Mouse (Mus musculus) kidney, postnatal 25 days (tissue): ENCODE data around the gene Trpv3.
"Not testable (repeated sequence)": the region's sequence is repeated elsewhere in the genome, so short reads cannot be mapped to it uniquely, and the experiment has no call there.

Experiments used
- DNase-seq, 2 experiments: peaks; one replicate each; pipeline ENCODE4 v3.0.0; 2021; ENCODE audit warnings: mixed read lengths in 2 of 2

Gene Trpv3

GRCm38 (mm10) chr11:73289621-73290020, 22.4 kb downstream of the Trpv3 start:
- no peak for DNase-seq

GRCm38 (mm10) chr11:73303123-73303522, 35.9 kb downstream of the Trpv3 start:
- DNase-seq = no peak

- DNase-seq = no peak
Observed at GRCm38 (mm10) chr11:73315961-73316360, 48.8 kb downstream of the Trpv3 start.

- DNase-seq = not testable (repeated sequence)
Observed at GRCm38 (mm10) chr11:73318581-73318980, 51.4 kb downstream of the Trpv3 start.

- not testable (repeated sequence) for DNase-seq
Observed at GRCm38 (mm10) chr11:73321064-73321463, 53.9 kb downstream of the Trpv3 start.

GRCm38 (mm10) chr11:73323906-73324830, 57.0 kb downstream of the Trpv3 start:
- peak in 1 of 2 experiments; percentile 29 for DNase-seq

GRCm38 (mm10) chr11:73326485-73326886, 59.3 kb downstream of the Trpv3 start:
- peak; percentile 74 to 89 for DNase-seq

- no peak for DNase-seq
Observed at GRCm38 (mm10) chr11:73327361-73327760, 60.2 kb downstream of the Trpv3 start.

- no peak for DNase-seq
Observed at GRCm38 (mm10) chr11:73329442-73329841, 62.3 kb downstream of the Trpv3 start, which contains the start of the genes Aspa, Gm49340 and Spata22. Gene Aspa (minus strand): TSS chr11:73329596. Gene Gm49340 (plus strand): TSS chr11:73329741. Gene Spata22 (plus strand): TSS chr11:73329741.

- no peak for DNase-seq
Observed at GRCm38 (mm10) chr11:73333357-73333756, 66.2 kb downstream of the Trpv3 start.

GRCm38 (mm10) chr11:73336919-73337318, 69.7 kb downstream of the Trpv3 start:
- DNase-seq = no peak
